Mouse (Mus musculus): ENCODE data around the gene Dlx5. TPM values are rescaled to one million over a fixed set of nuclear protein-coding genes. Genes with fewer than 3 reads are reported as not detected.

The Dlx5 gene
- polyA plus RNA-seq, 1 experiment from 2014 or later, result 0.88 TPM

GRCm38 (mm10) chr6:6872873-6873272, 9.0 kb downstream of the Dlx5 start:
- DNase-seq (ENCODE audit: low spot score), result no peak

GRCm38 (mm10) chr6:6871692-6872091, 10.2 kb downstream of the Dlx5 start:
- DNase-seq (ENCODE audit: low spot score), result no peak
- ATAC-seq (replicated peaks; ENCODE audit: low FRiP score), result no peak
- 6% methylated on average over 5 of the region's 5 CpGs for WGBS

More at GRCm38 (mm10) chr6:6872873-6873272, 9.0 kb downstream of the Dlx5 start:
- Histone ChIP-seq H3K4me1 (replicated peaks; ENCODE audit: control insufficient read depth, insufficient read depth, low read length) (no peaks in the 10 kb centered on the region), H3K4me2 (no peak overlapping the region), H3K36me3 (ENCODE audit: control insufficient read depth, insufficient read depth, low read length) (no peaks in the 10 kb centered on the region), H3K4me3 (ENCODE audit: low read depth, low read length) (no peak overlapping the region), H3K9me3 (ENCODE audit: control insufficient read depth, low read length) (no peaks in the 10 kb centered on the region), H3K9ac (ENCODE audit: low read depth, low read length) (no peak overlapping the region), H3K27me3 (replicated peaks; ENCODE audit: control insufficient read depth, insufficient read depth, low read length) (peaks cover 98% of the 10 kb centered on the region), H3K27ac (ENCODE audit: low read depth, low read length) (no peak overlapping the region)
- WGBS, result 6% methylated on average over 5 of the region's 5 CpGs
- ATAC-seq (replicated peaks; ENCODE audit: low FRiP score), result no peak

GRCm38 (mm10) chr6:6870876-6871420, 10.9 kb downstream of the Dlx5 start:
- Histone ChIP-seq H3K27me3 (replicated peaks; ENCODE audit: control insufficient read depth, insufficient read depth, low read length) (peaks cover 92% of the 10 kb centered on the region), H3K4me1 (replicated peaks; ENCODE audit: control insufficient read depth, insufficient read depth, low read length) (no peaks in the 10 kb centered on the region), H3K9me3 (ENCODE audit: control insufficient read depth, low read length) (no peaks in the 10 kb centered on the region), H3K27ac (ENCODE audit: low read depth, low read length) (no peak overlapping the region), H3K36me3 (ENCODE audit: control insufficient read depth, insufficient read depth, low read length) (no peaks in the 10 kb centered on the region), H3K4me3 (ENCODE audit: low read depth, low read length) (no peak overlapping the region), H3K4me2 (no peak overlapping the region), H3K9ac (ENCODE audit: low read depth, low read length) (no peak overlapping the region)
- ATAC-seq (replicated peaks; ENCODE audit: low FRiP score) (no peak), DNase-seq (ENCODE audit: low spot score) (no peak)
- 2% methylated on average over 7 of the region's 7 CpGs for WGBS

More at GRCm38 (mm10) chr6:6871692-6872091, 10.2 kb downstream of the Dlx5 start:
- no peaks in the 10 kb centered on the region for H3K9me3 ChIP-seq (ENCODE audit: control insufficient read depth, low read length)
- no peak overlapping the region for H3K4me2 ChIP-seq
- no peak overlapping the region for H3K27ac ChIP-seq (ENCODE audit: low read depth, low read length)
- H3K4me3 ChIP-seq (ENCODE audit: low read depth, low read length), result no peak overlapping the region
- no peaks in the 10 kb centered on the region for H3K36me3 ChIP-seq (ENCODE audit: control insufficient read depth, insufficient read depth, low read length)
- no peak overlapping the region for H3K9ac ChIP-seq (ENCODE audit: low read depth, low read length)
- H3K4me1 ChIP-seq (replicated peaks; ENCODE audit: control insufficient read depth, insufficient read depth, low read length), result no peaks in the 10 kb centered on the region
- peaks cover 93% of the 10 kb centered on the region for H3K27me3 ChIP-seq (replicated peaks; ENCODE audit: control insufficient read depth, insufficient read depth, low read length)

GRCm38 (mm10) chr6:6869961-6870800, 11.7 kb downstream of the Dlx5 start:
- WGBS, result under 1% methylated on average over 11 of the region's 11 CpGs
- Histone ChIP-seq H3K27me3 (replicated peaks; ENCODE audit: control insufficient read depth, insufficient read depth, low read length) (peaks cover 92% of the 10 kb centered on the region), H3K36me3 (ENCODE audit: control insufficient read depth, insufficient read depth, low read length) (no peaks in the 10 kb centered on the region), H3K4me3 (ENCODE audit: low read depth, low read length) (no peak overlapping the region), H3K9ac (ENCODE audit: low read depth, low read length) (no peak overlapping the region), H3K4me2 (no peak overlapping the region), H3K4me1 (replicated peaks; ENCODE audit: control insufficient read depth, insufficient read depth, low read length) (no peaks in the 10 kb centered on the region), H3K9me3 (ENCODE audit: control insufficient read depth, low read length) (no peaks in the 10 kb centered on the region), H3K27ac (ENCODE audit: low read depth, low read length) (no peak overlapping the region)
- no peak for DNase-seq (ENCODE audit: low spot score)
- ATAC-seq (replicated peaks; ENCODE audit: low FRiP score), result no peak

GRCm38 (mm10) chr6:6869041-6869685, 12.7 kb downstream of the Dlx5 start:
- WGBS, result 6% methylated on average over 13 of the region's 13 CpGs
- no peaks in the 10 kb centered on the region for H3K4me1 ChIP-seq (replicated peaks; ENCODE audit: control insufficient read depth, insufficient read depth, low read length)
- no peaks in the 10 kb centered on the region for H3K36me3 ChIP-seq (ENCODE audit: control insufficient read depth, insufficient read depth, low read length)
- DNase-seq (ENCODE audit: low spot score), result no peak
- H3K4me2 ChIP-seq, result no peak overlapping the region
- no peak overlapping the region for H3K27ac ChIP-seq (ENCODE audit: low read depth, low read length)
- no peak overlapping the region for H3K9ac ChIP-seq (ENCODE audit: low read depth, low read length)
- H3K27me3 ChIP-seq (replicated peaks; ENCODE audit: control insufficient read depth, insufficient read depth, low read length), result peaks cover 92% of the 10 kb centered on the region
- no peak overlapping the region for H3K4me3 ChIP-seq (ENCODE audit: low read depth, low read length)
- ATAC-seq (replicated peaks; ENCODE audit: low FRiP score), result no peak
- H3K9me3 ChIP-seq (ENCODE audit: control insufficient read depth, low read length), result no peaks in the 10 kb centered on the region

- Histone ChIP-seq H3K4me1 (replicated peaks; ENCODE audit: control insufficient read depth, insufficient read depth, low read length) (no peaks in the 10 kb centered on the region; the same call in 1 of the 2 replicates), H3K27ac (ENCODE audit: low read depth, low read length) (no peak overlapping the region), H3K36me3 (ENCODE audit: control insufficient read depth, insufficient read depth, low read length) (no peaks in the 10 kb centered on the region), H3K27me3 (replicated peaks; ENCODE audit: control insufficient read depth, insufficient read depth, low read length) (peaks cover 92% of the 10 kb centered on the region), H3K9ac (ENCODE audit: low read depth, low read length) (no peak overlapping the region), H3K4me3 (ENCODE audit: low read depth, low read length) (no peak overlapping the region), H3K4me2 (no peak overlapping the region), H3K9me3 (ENCODE audit: control insufficient read depth, low read length) (no peaks in the 10 kb centered on the region)
- ATAC-seq (replicated peaks; ENCODE audit: low FRiP score) (no peak), DNase-seq (ENCODE audit: low spot score) (no peak)
- WGBS, result 6% methylated on average over 9 of the region's 9 CpGs
Measured at GRCm38 (mm10) chr6:6867031-6867430, 14.9 kb downstream of the Dlx5 start.

- no peaks in the 10 kb centered on the region for H3K9me3 ChIP-seq (ENCODE audit: control insufficient read depth, low read length)
- H3K36me3 ChIP-seq (ENCODE audit: control insufficient read depth, insufficient read depth, low read length), result no peaks in the 10 kb centered on the region
- H3K9ac ChIP-seq (ENCODE audit: low read depth, low read length), result no peak overlapping the region
- H3K27ac ChIP-seq (ENCODE audit: low read depth, low read length), result no peak overlapping the region
- no peak overlapping the region for H3K4me2 ChIP-seq
- DNase-seq (ENCODE audit: low spot score) (no peak), ATAC-seq (replicated peaks; ENCODE audit: low FRiP score) (no peak)
- peaks cover 89% of the 10 kb centered on the region for H3K27me3 ChIP-seq (replicated peaks; ENCODE audit: control insufficient read depth, insufficient read depth, low read length)
- no peaks in the 10 kb centered on the region; the same call in 1 of the 2 replicates for H3K4me1 ChIP-seq (replicated peaks; ENCODE audit: control insufficient read depth, insufficient read depth, low read length)
- WGBS, result 2% methylated on average over 36 of the region's 36 CpGs
- no peak overlapping the region for H3K4me3 ChIP-seq (ENCODE audit: low read depth, low read length)
Measured at GRCm38 (mm10) chr6:6864441-6865440, 17.1 kb downstream of the Dlx5 start.

- DNase-seq (ENCODE audit: low spot score), result no peak
- no peaks in the 10 kb centered on the region for H3K36me3 ChIP-seq (ENCODE audit: control insufficient read depth, insufficient read depth, low read length)
- no peaks in the 10 kb centered on the region for H3K9me3 ChIP-seq (ENCODE audit: control insufficient read depth, low read length)
- H3K27ac ChIP-seq (ENCODE audit: low read depth, low read length), result no peak overlapping the region
- H3K4me2 ChIP-seq, result peak overlapping the region; percentile 74
- H3K27me3 ChIP-seq (replicated peaks; ENCODE audit: control insufficient read depth, insufficient read depth, low read length), result peaks cover 89% of the 10 kb centered on the region
- peak overlapping the region; percentile 45 for H3K4me3 ChIP-seq (ENCODE audit: low read depth, low read length)
- no peak overlapping the region for H3K9ac ChIP-seq (ENCODE audit: low read depth, low read length)
- H3K4me1 ChIP-seq (replicated peaks; ENCODE audit: control insufficient read depth, insufficient read depth, low read length), result no peaks in the 10 kb centered on the region; the same call in 1 of the 2 replicates
- WGBS, result 4% methylated on average over 21 of the region's 21 CpGs
- ATAC-seq (replicated peaks; ENCODE audit: low FRiP score), result no peak; the same call in none of the 2 replicates
Measured at GRCm38 (mm10) chr6:6863955-6864354, 17.9 kb downstream of the Dlx5 start.

All from liver, embryonic 11.5 days (tissue).